Mouse (Mus musculus): ENCODE results near the gene Meig1.

- TF ChIP-seq POLR2A (IDR thresholded peaks at IDR 0.05; ENCODE audit: borderline replicate concordance, extremely low read depth, low read depth, low read length) (no peak), CTCF (IDR thresholded peaks at IDR 0.05; ENCODE audit: insufficient read depth, low read length) (no peak)
Measured at GRCm38 (mm10) chr2:3453096-3453495, 30.6 kb upstream of the Meig1 start.

Data from lung, adult 2 months (tissue).